Mouse (Mus musculus): ENCODE results near the gene Ociad1. TPM values are rescaled to one million over a fixed set of nuclear protein-coding genes. Genes with fewer than 3 reads are reported as not detected.
"Not testable (repeated sequence)": the region's sequence is repeated elsewhere in the genome, so short reads cannot be mapped to it uniquely, and the experiment has no call there.

Gene Ociad1
- polyA plus RNA-seq, 1 experiment from 2014 or later: 144 TPM

GRCm38 (mm10) chr5:73313591-73313990 lies 21.0 kb downstream of the Ociad1 start:
- Histone ChIP-seq H3K4me1 (ENCODE audit: insufficient read depth) (no peaks in the 10 kb centered on the region), H3K9me3 (ENCODE audit: low read depth, low read length) (no peaks in the 10 kb centered on the region), H3K27me3 (ENCODE audit: insufficient read depth, low read length) (no peaks in the 10 kb centered on the region), H3K4me2 (no peak overlapping the region), H3K27ac (ENCODE audit: low read depth) (no peak overlapping the region), H3K36me3 (ENCODE audit: insufficient read depth) (peaks cover 80% of the 10 kb centered on the region), H3K9ac (no peak overlapping the region), H3K4me3 (ENCODE audit: low read depth, low read length) (no peak overlapping the region)
- ATAC-seq (ENCODE audit: insufficient read depth) (no peak), DNase-seq (no peak)
- 89% methylated on average over 10 of the region's 10 CpGs for WGBS
- TF ChIP-seq CTCF (IDR thresholded peaks at IDR 0.05; ENCODE audit: low read depth): no peak

GRCm38 (mm10) chr5:73314654-73315053 lies 22.1 kb downstream of the Ociad1 start:
- Histone ChIP-seq H3K9ac (no peak overlapping the region), H3K4me2 (no peak overlapping the region), H3K27ac (ENCODE audit: low read depth) (no peak overlapping the region), H3K36me3 (ENCODE audit: insufficient read depth) (peaks cover 72% of the 10 kb centered on the region), H3K4me3 (ENCODE audit: low read depth, low read length) (no peak overlapping the region), H3K9me3 (ENCODE audit: low read depth, low read length) (no peaks in the 10 kb centered on the region), H3K27me3 (ENCODE audit: insufficient read depth, low read length) (no peaks in the 10 kb centered on the region), H3K4me1 (ENCODE audit: insufficient read depth) (no peaks in the 10 kb centered on the region)
- 100% methylated on average over 2 of the region's 2 CpGs for WGBS
- no peak for TF ChIP-seq CTCF (IDR thresholded peaks at IDR 0.05; ENCODE audit: low read depth)
- no peak for ATAC-seq (ENCODE audit: insufficient read depth)
- DNase-seq: no peak

- Histone ChIP-seq H3K4me2 (no peak overlapping the region), H3K4me1 (ENCODE audit: insufficient read depth) (no peaks in the 10 kb centered on the region), H3K9me3 (ENCODE audit: low read depth, low read length) (no peaks in the 10 kb centered on the region), H3K27me3 (ENCODE audit: insufficient read depth, low read length) (no peaks in the 10 kb centered on the region), H3K4me3 (ENCODE audit: low read depth, low read length) (no peak overlapping the region), H3K27ac (ENCODE audit: low read depth) (no peak overlapping the region), H3K36me3 (ENCODE audit: insufficient read depth) (peaks cover 31% of the 10 kb centered on the region), H3K9ac (no peak overlapping the region)
- WGBS: 89% methylated on average over 5 of the region's 5 CpGs
- DNase-seq (no peak), ATAC-seq (ENCODE audit: insufficient read depth) (no peak)
- no peak for TF ChIP-seq CTCF (IDR thresholded peaks at IDR 0.05; ENCODE audit: low read depth)
Observed at GRCm38 (mm10) chr5:73319306-73319705, 26.7 kb downstream of the Ociad1 start.

GRCm38 (mm10) chr5:73322684-73323083 lies 30.1 kb downstream of the Ociad1 start:
- ATAC-seq (ENCODE audit: insufficient read depth); H3K4me3 ChIP-seq (ENCODE audit: low read depth, low read length); H3K27ac ChIP-seq (ENCODE audit: low read depth); H3K4me2 ChIP-seq; H3K4me1 ChIP-seq (ENCODE audit: insufficient read depth); DNase-seq; H3K27me3 ChIP-seq (ENCODE audit: insufficient read depth, low read length); H3K36me3 ChIP-seq (ENCODE audit: insufficient read depth); H3K9ac ChIP-seq; H3K9me3 ChIP-seq (ENCODE audit: low read depth, low read length): not testable (repeated sequence)
- 79% methylated on average over 1 of the region's 1 CpGs for WGBS

GRCm38 (mm10) chr5:73323602-73324001 lies 31.0 kb downstream of the Ociad1 start:
- ATAC-seq (ENCODE audit: insufficient read depth) (no peak), DNase-seq (no peak)
- WGBS: 78% methylated on average over 5 of the region's 5 CpGs
- Histone ChIP-seq H3K4me2 (no peak overlapping the region), H3K27ac (ENCODE audit: low read depth) (no peak overlapping the region), H3K27me3 (ENCODE audit: insufficient read depth, low read length) (no peaks in the 10 kb centered on the region), H3K4me1 (ENCODE audit: insufficient read depth) (no peaks in the 10 kb centered on the region), H3K4me3 (ENCODE audit: low read depth, low read length) (no peak overlapping the region), H3K36me3 (ENCODE audit: insufficient read depth) (no peaks in the 10 kb centered on the region), H3K9ac (no peak overlapping the region), H3K9me3 (ENCODE audit: low read depth, low read length) (no peaks in the 10 kb centered on the region)
- no peak for TF ChIP-seq CTCF (IDR thresholded peaks at IDR 0.05; ENCODE audit: low read depth)

- ATAC-seq (ENCODE audit: insufficient read depth): no peak
- Histone ChIP-seq H3K9ac (no peak overlapping the region), H3K36me3 (ENCODE audit: insufficient read depth) (no peaks in the 10 kb centered on the region), H3K4me3 (ENCODE audit: low read depth, low read length) (no peak overlapping the region), H3K9me3 (ENCODE audit: low read depth, low read length) (no peaks in the 10 kb centered on the region), H3K4me2 (no peak overlapping the region), H3K4me1 (ENCODE audit: insufficient read depth) (no peaks in the 10 kb centered on the region), H3K27ac (ENCODE audit: low read depth) (no peak overlapping the region), H3K27me3 (ENCODE audit: insufficient read depth, low read length) (no peaks in the 10 kb centered on the region)
- 64% methylated on average over 8 of the region's 8 CpGs for WGBS
- TF ChIP-seq CTCF (IDR thresholded peaks at IDR 0.05; ENCODE audit: low read depth): no peak
- DNase-seq: no peak
Observed at GRCm38 (mm10) chr5:73324526-73325170, 32.1 kb downstream of the Ociad1 start.

DNA sequence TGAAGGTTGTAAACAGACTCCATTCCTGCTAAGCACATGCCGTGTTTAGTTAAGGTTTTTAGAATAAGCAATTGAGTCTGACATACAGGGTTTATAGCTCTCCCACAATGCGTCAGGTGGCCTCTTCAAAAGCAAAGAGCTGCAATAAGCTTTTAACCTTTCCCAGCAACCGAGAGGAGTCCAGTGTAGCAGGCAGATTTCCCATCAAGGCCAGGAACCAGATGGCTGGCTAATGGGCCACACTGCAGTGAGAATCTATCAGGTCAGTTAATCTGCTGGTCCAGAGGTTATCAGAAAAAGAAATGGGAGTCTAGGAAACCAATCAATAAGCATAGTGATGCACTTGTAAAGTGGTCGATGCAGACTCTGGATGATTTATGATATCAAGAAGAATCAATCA lies 38.4 kb downstream of the Ociad1 start:
- Histone ChIP-seq H3K9me3 (ENCODE audit: low read depth, low read length) (no peaks in the 10 kb centered on the region), H3K4me1 (ENCODE audit: insufficient read depth) (no peaks in the 10 kb centered on the region), H3K4me3 (ENCODE audit: low read depth, low read length) (no peak overlapping the region), H3K27ac (ENCODE audit: low read depth) (no peak overlapping the region), H3K27me3 (ENCODE audit: insufficient read depth, low read length) (no peaks in the 10 kb centered on the region; the same call in 1 of the 2 replicates), H3K4me2 (no peak overlapping the region), H3K9ac (no peak overlapping the region), H3K36me3 (ENCODE audit: insufficient read depth) (no peaks in the 10 kb centered on the region)
- 15% methylated on average over 4 of the region's 4 CpGs for WGBS
- no peak for TF ChIP-seq CTCF (IDR thresholded peaks at IDR 0.05; ENCODE audit: low read depth)
- ATAC-seq (ENCODE audit: insufficient read depth) (no peak), DNase-seq (no peak)
